Mouse (Mus musculus): ENCODE results near the gene Lexm. TPM values are rescaled to one million over a fixed set of nuclear protein-coding genes. Genes with fewer than 3 reads are reported as not detected.

The Lexm gene
- 0.18 and 0.25 TPM in 2 replicates for polyA plus RNA-seq (2014; fragmentation: Nextera tagmentation; extraction: Ambion mirVana)

GRCm38 (mm10) chr4:106617056-106617455 lies at the start of gene Lexm:
Gene Lexm, minus strand, starts transcription at chr4:106617241.
- no peaks in the 10 kb centered on the region for H3K9me3 ChIP-seq (ENCODE audit: control insufficient read depth, low read length)
- ATAC-seq (ENCODE audit: low FRiP score) (no peak; the same call in 1 of the 2 replicates), DNase-seq (ENCODE audit: low spot score, missing footprints) (peak; percentile 85)
- H3K4me3 ChIP-seq (ENCODE audit: low read depth, low read length), result peak within 1 kb of the TSS; percentile 8; the same call in 1 of the 2 replicates
- peaks cover 4% of the 10 kb centered on the region; the same call in 1 of the 2 replicates for H3K4me1 ChIP-seq (ENCODE audit: control insufficient read depth, insufficient read depth, low read length)
- no peaks in the 10 kb centered on the region for H3K36me3 ChIP-seq (ENCODE audit: control insufficient read depth, insufficient read depth, low read length)
- peaks cover 6% of the 10 kb centered on the region for H3K27me3 ChIP-seq (ENCODE audit: control insufficient read depth, insufficient read depth, low read length)
- under 1% methylated on average over 18 of the region's 19 CpGs for WGBS
- no peak within 1 kb of the TSS for H3K27ac ChIP-seq (ENCODE audit: low read depth, low read length)
- peak within 1 kb of the TSS; percentile 33 for H3K4me2 ChIP-seq
- peak within 1 kb of the TSS; percentile 7; the same call in 1 of the 2 replicates for H3K9ac ChIP-seq (ENCODE audit: low read length)

GRCm38 (mm10) chr4:106666546-106666945 lies 49.5 kb upstream of the Lexm start:
- no peak overlapping the region for H3K27ac ChIP-seq (ENCODE audit: low read depth, low read length)
- peaks cover 32% of the 10 kb centered on the region for H3K36me3 ChIP-seq (ENCODE audit: control insufficient read depth, insufficient read depth, low read length)
- no peak for DNase-seq (ENCODE audit: low spot score, missing footprints)
- no peak overlapping the region for H3K4me3 ChIP-seq (ENCODE audit: low read depth, low read length)
- H3K27me3 ChIP-seq (ENCODE audit: control insufficient read depth, insufficient read depth, low read length), result no peaks in the 10 kb centered on the region
- H3K4me1 ChIP-seq (ENCODE audit: control insufficient read depth, insufficient read depth, low read length), result no peaks in the 10 kb centered on the region
- no peak overlapping the region for H3K9ac ChIP-seq (ENCODE audit: low read length)
- no peak for ATAC-seq (ENCODE audit: low FRiP score)
- no peak overlapping the region for H3K4me2 ChIP-seq
- no peaks in the 10 kb centered on the region for H3K9me3 ChIP-seq (ENCODE audit: control insufficient read depth, low read length)
- WGBS, result 92% methylated on average over 2 of the region's 2 CpGs

DNA sequence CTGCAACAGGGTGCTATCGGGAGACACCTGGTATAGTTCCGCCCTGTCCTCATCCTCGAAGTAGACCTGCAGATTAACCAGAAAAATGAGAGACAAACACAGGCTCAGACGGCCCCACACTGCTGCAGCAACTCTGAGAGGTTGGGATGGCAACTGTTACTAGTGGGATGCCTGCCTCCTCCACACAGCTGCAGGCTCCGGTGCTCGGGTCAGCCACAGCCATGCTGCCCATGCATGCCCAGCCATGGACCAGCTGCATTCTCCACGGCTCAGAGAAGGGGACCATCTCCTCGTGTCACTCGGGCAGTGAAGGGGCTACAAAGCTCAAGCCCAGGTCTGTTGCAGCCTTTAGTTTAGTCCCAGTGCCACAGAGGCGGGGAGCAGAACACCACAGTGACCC lies 48.6 kb upstream of the Lexm start:
- WGBS, result 92% methylated on average over 10 of the region's 10 CpGs
- peaks cover 34% of the 10 kb centered on the region for H3K36me3 ChIP-seq (ENCODE audit: control insufficient read depth, insufficient read depth, low read length)
- H3K4me2 ChIP-seq, result no peak overlapping the region

GRCm38 (mm10) chr4:106665269-106665668 lies 48.2 kb upstream of the Lexm start:
- ATAC-seq (ENCODE audit: low FRiP score) (no peak), DNase-seq (ENCODE audit: low spot score, missing footprints) (no peak)
- Histone ChIP-seq H3K27me3 (ENCODE audit: control insufficient read depth, insufficient read depth, low read length) (no peaks in the 10 kb centered on the region), H3K9me3 (ENCODE audit: control insufficient read depth, low read length) (no peaks in the 10 kb centered on the region), H3K27ac (ENCODE audit: low read depth, low read length) (no peak overlapping the region), H3K36me3 (ENCODE audit: control insufficient read depth, insufficient read depth, low read length) (peaks cover 36% of the 10 kb centered on the region), H3K9ac (ENCODE audit: low read length) (no peak overlapping the region), H3K4me2 (no peak overlapping the region), H3K4me3 (ENCODE audit: low read depth, low read length) (no peak overlapping the region), H3K4me1 (ENCODE audit: control insufficient read depth, insufficient read depth, low read length) (no peaks in the 10 kb centered on the region)
- WGBS, result 96% methylated on average over 2 of the region's 2 CpGs

More for the DNA sequence above, 48.6 kb upstream of the Lexm start:
- Histone ChIP-seq H3K27me3 (ENCODE audit: control insufficient read depth, insufficient read depth, low read length) (no peaks in the 10 kb centered on the region), H3K4me1 (ENCODE audit: control insufficient read depth, insufficient read depth, low read length) (no peaks in the 10 kb centered on the region), H3K9me3 (ENCODE audit: control insufficient read depth, low read length) (no peaks in the 10 kb centered on the region), H3K27ac (ENCODE audit: low read depth, low read length) (no peak overlapping the region), H3K4me3 (ENCODE audit: low read depth, low read length) (no peak overlapping the region), H3K9ac (ENCODE audit: low read length) (no peak overlapping the region)
- ATAC-seq (ENCODE audit: low FRiP score) (no peak), DNase-seq (ENCODE audit: low spot score, missing footprints) (no peak)

DNA sequence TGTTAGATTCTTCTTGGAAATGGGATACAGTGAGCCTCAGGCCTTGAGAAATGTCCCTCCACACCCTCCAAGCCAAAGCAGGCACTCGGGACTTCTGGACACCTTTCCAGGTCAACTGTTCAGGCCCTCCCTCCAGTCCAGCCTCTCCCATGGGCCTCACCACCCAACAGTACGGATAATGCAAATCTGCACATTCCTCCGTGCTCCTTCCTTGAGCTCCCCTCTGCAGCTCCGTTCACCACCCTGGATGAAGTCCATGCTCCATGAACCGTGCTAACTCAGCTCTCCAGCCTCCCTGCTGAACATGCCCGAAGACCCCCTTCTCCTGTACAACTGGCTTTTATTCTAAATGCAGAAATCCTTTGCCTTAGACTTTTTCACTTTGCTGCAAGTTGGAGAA lies 47.7 kb upstream of the Lexm start:
- WGBS, result 91% methylated on average over 6 of the region's 6 CpGs
- Histone ChIP-seq H3K4me3 (ENCODE audit: low read depth, low read length) (no peak overlapping the region), H3K4me2 (no peak overlapping the region), H3K9me3 (ENCODE audit: control insufficient read depth, low read length) (no peaks in the 10 kb centered on the region), H3K4me1 (ENCODE audit: control insufficient read depth, insufficient read depth, low read length) (no peaks in the 10 kb centered on the region), H3K27ac (ENCODE audit: low read depth, low read length) (no peak overlapping the region), H3K27me3 (ENCODE audit: control insufficient read depth, insufficient read depth, low read length) (no peaks in the 10 kb centered on the region), H3K9ac (ENCODE audit: low read length) (no peak overlapping the region), H3K36me3 (ENCODE audit: control insufficient read depth, insufficient read depth, low read length) (peaks cover 32% of the 10 kb centered on the region)
- DNase-seq (ENCODE audit: low spot score, missing footprints), result no peak
- ATAC-seq (ENCODE audit: low FRiP score), result no peak

GRCm38 (mm10) chr4:106663956-106664470 lies 47.0 kb upstream of the Lexm start:
- no peak overlapping the region for H3K27ac ChIP-seq (ENCODE audit: low read depth, low read length)
- no peaks in the 10 kb centered on the region for H3K4me1 ChIP-seq (ENCODE audit: control insufficient read depth, insufficient read depth, low read length)
- H3K27me3 ChIP-seq (ENCODE audit: control insufficient read depth, insufficient read depth, low read length), result no peaks in the 10 kb centered on the region
- 90% methylated on average over 5 of the region's 5 CpGs for WGBS
- no peaks in the 10 kb centered on the region for H3K9me3 ChIP-seq (ENCODE audit: control insufficient read depth, low read length)
- H3K9ac ChIP-seq (ENCODE audit: low read length), result no peak overlapping the region
- peaks cover 29% of the 10 kb centered on the region for H3K36me3 ChIP-seq (ENCODE audit: control insufficient read depth, insufficient read depth, low read length)
- H3K4me3 ChIP-seq (ENCODE audit: low read depth, low read length), result no peak overlapping the region
- no peak overlapping the region for H3K4me2 ChIP-seq
- DNase-seq (ENCODE audit: low spot score, missing footprints) (no peak), ATAC-seq (ENCODE audit: low FRiP score) (no peak)

- H3K4me2 ChIP-seq, result no peak overlapping the region
- no peaks in the 10 kb centered on the region for H3K27me3 ChIP-seq (ENCODE audit: control insufficient read depth, insufficient read depth, low read length)
- no peak overlapping the region for H3K4me3 ChIP-seq (ENCODE audit: low read depth, low read length)
- no peak overlapping the region for H3K27ac ChIP-seq (ENCODE audit: low read depth, low read length)
- peaks cover 10% of the 10 kb centered on the region; the same call in 1 of the 2 replicates for H3K36me3 ChIP-seq (ENCODE audit: control insufficient read depth, insufficient read depth, low read length)
- no peaks in the 10 kb centered on the region for H3K9me3 ChIP-seq (ENCODE audit: control insufficient read depth, low read length)
- WGBS, result 94% methylated on average over 10 of the region's 10 CpGs
- ATAC-seq (ENCODE audit: low FRiP score) (no peak), DNase-seq (ENCODE audit: low spot score, missing footprints) (no peak)
- H3K9ac ChIP-seq (ENCODE audit: low read length), result no peak overlapping the region
- H3K4me1 ChIP-seq (ENCODE audit: control insufficient read depth, insufficient read depth, low read length), result peaks cover 7% of the 10 kb centered on the region
These were observed 38.6 kb upstream of the Lexm start for GRCm38 (mm10) chr4:106655681-106656080.

- Histone ChIP-seq H3K9ac (ENCODE audit: low read length) (no peak overlapping the region), H3K27me3 (ENCODE audit: control insufficient read depth, insufficient read depth, low read length) (no peaks in the 10 kb centered on the region; the same call in 1 of the 2 replicates), H3K36me3 (ENCODE audit: control insufficient read depth, insufficient read depth, low read length) (peaks cover 5% of the 10 kb centered on the region; the same call in 1 of the 2 replicates), H3K27ac (ENCODE audit: low read depth, low read length) (no peak overlapping the region), H3K9me3 (ENCODE audit: control insufficient read depth, low read length) (no peaks in the 10 kb centered on the region), H3K4me3 (ENCODE audit: low read depth, low read length) (no peak overlapping the region), H3K4me2 (no peak overlapping the region), H3K4me1 (ENCODE audit: control insufficient read depth, insufficient read depth, low read length) (peaks cover 7% of the 10 kb centered on the region)
- WGBS, result 95% methylated on average over 15 of the region's 15 CpGs
- no peak for DNase-seq (ENCODE audit: low spot score, missing footprints)
- ATAC-seq (ENCODE audit: low FRiP score), result no peak
These were observed 36.0 kb upstream of the Lexm start for GRCm38 (mm10) chr4:106653051-106653450.

- peaks cover 7% of the 10 kb centered on the region for H3K4me1 ChIP-seq (ENCODE audit: control insufficient read depth, insufficient read depth, low read length)
- 95% methylated on average over 3 of the region's 3 CpGs for WGBS
- ATAC-seq (ENCODE audit: low FRiP score), result no peak
- H3K36me3 ChIP-seq (ENCODE audit: control insufficient read depth, insufficient read depth, low read length), result peaks cover 5% of the 10 kb centered on the region; the same call in 1 of the 2 replicates
- H3K4me3 ChIP-seq (ENCODE audit: low read depth, low read length), result no peak overlapping the region
- no peak overlapping the region for H3K9ac ChIP-seq (ENCODE audit: low read length)
- H3K27ac ChIP-seq (ENCODE audit: low read depth, low read length), result no peak overlapping the region
- H3K27me3 ChIP-seq (ENCODE audit: control insufficient read depth, insufficient read depth, low read length), result no peaks in the 10 kb centered on the region; the same call in 1 of the 2 replicates
- H3K4me2 ChIP-seq, result no peak overlapping the region
- H3K9me3 ChIP-seq (ENCODE audit: control insufficient read depth, low read length), result no peaks in the 10 kb centered on the region
- no peak for DNase-seq (ENCODE audit: low spot score, missing footprints)
These were observed 35.5 kb upstream of the Lexm start for GRCm38 (mm10) chr4:106652546-106652945.

Measured in midbrain, embryonic 11.5 days (tissue).